Mouse (Mus musculus) heart, postnatal 14 days (tissue): ENCODE measurements around the gene Frmd4a. TPM values are rescaled to one million over a fixed set of nuclear protein-coding genes. Genes with fewer than 3 reads are reported as not detected.
A peak's percentile ranks its signal among the peaks of the same experiment; 100 is the strongest.

ENCODE experiments used
- DNase-seq, 2 experiments: peaks; one replicate each; pipeline ENCODE4 v3.0.0; 2021 to 2022
- intact Hi-C: fragments of 180-260 bp; cut with DNase I; formaldehyde crosslinking; loops from one replicate; pipeline ENCODE4 v1.15.1; 2025
- total RNA-seq, 2 experiments: library from RNA; stranded (reverse); gene quantifications; 2 replicates each; pipeline ENCODE4 v1.2.3; 2021

Gene Frmd4a
- total RNA-seq, 2 experiments from 2014 or later: 29.3 to 29.9 TPM

DNA sequence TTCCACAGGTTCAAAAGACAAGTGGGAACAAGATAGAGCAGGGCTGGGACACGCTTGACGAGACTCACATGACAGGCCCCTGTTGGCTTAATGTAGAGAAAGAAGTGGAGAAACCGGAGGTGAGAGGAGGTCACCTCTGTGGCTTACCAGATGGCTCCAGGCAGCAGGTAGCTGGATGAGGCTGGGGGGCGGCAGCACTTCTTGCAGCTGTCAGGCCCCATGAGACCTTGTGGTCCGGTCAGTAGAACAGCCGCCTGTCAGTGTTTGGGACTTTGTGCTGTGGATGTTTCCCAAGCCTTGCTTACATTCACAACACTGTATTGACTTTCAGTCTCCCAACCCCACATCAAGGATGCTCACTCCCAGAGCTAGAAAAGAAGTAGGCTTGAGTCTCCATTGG, 515.4 kb downstream of the Frmd4a start:
- intact Hi-C loops: no loop called here
- DNase-seq: peak in 1 of 2 experiments; percentile 36

DNA sequence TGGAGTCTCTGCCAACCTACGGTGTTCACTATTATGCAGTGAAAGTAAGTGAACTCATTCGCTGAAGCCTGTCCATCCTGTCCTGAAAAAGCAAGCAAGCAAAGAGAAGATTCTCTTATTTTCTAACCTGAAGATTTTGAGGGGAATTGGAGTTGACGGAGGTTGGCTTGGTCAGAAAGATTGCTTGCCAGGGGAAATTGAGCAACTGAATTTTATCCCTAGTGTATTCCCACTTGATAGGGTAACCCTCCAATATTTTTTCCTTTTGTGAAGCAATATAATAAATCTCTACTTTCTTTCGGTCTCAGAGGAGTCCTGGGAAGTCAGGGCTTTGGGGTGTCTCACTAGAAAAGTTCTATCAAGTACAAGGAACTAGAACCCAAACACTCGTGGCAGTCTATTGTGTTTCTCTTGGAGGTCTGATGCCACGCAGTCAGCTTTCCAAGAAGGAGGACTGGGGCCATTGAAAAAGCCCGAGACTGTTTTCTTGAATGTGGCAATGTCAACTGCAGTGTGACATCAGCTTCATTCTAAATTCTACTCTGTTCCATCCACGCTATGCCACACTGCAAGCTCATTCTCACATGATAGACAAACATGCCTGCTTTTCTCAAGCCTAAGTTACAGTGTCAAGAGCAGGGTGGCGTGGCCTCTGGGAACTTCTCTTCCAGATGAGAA, 517.8 kb downstream of the Frmd4a start:
- DNase-seq: no peak
- intact Hi-C loops: no loop called here

DNA sequence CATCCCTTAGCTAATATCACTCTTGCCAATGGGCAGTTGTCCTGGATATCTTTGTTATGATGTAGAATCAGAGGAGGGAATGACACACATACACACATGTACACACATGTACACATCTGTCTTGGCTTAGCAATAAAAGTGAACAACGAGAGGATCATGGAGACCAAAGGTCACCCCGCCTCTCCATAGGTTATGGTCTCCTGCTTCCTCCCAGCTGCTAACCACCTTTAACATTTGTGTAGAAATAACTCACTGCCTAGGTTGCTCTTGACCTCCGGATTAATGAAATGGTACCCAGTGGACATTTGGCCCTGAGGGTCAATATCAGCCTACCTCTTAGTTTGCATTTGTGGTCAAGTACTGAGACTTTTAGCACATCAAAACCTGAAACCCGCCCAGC, 523.8 kb downstream of the Frmd4a start:
- DNase-seq: no peak
- intact Hi-C loops: loop anchor here (2.0 kb wide), 1 partner anchor 21 kb away; no protein-coding TSS in a partner anchor

DNA sequence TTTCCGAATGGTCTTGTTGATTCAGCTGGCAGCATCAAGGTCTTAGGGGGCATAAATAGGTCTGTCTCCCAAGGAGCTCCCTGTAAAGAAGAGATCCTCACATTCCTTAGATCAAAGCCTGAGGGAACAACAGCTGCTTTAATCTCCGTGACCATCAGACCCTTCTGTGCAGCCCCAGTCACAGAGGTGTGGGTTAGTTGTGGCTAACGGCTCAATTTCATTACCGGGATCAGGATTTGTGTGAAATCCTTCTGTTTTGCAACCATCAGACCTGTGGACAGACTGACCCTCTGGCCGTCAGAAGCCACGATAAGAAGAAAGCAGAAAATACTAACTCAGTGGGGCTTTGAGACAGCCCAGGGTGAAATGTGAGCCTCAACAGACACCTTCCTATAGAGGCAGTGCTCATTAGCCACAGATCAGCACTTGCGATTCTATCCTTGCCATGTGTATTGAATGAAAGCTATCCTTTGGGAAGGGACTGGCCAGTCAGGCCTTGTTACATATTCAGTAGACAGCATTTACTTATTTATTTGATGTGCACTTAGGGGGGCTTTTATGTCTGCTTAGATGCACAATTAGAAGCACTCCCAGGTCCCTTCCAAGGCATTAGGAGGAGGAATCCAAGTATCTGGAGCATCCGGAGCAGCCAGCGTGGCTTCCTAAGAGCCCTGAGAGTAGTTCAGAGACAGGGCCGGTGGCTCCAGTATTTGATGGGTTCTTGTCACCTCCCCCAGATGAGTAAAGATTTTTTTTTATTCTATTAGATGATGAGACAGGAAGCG, 524.5 kb downstream of the Frmd4a start:
- intact Hi-C loops: loop anchor here (2.0 kb wide), 3 partner anchors 21 to 59 kb away; no protein-coding TSS in a partner anchor

DNA sequence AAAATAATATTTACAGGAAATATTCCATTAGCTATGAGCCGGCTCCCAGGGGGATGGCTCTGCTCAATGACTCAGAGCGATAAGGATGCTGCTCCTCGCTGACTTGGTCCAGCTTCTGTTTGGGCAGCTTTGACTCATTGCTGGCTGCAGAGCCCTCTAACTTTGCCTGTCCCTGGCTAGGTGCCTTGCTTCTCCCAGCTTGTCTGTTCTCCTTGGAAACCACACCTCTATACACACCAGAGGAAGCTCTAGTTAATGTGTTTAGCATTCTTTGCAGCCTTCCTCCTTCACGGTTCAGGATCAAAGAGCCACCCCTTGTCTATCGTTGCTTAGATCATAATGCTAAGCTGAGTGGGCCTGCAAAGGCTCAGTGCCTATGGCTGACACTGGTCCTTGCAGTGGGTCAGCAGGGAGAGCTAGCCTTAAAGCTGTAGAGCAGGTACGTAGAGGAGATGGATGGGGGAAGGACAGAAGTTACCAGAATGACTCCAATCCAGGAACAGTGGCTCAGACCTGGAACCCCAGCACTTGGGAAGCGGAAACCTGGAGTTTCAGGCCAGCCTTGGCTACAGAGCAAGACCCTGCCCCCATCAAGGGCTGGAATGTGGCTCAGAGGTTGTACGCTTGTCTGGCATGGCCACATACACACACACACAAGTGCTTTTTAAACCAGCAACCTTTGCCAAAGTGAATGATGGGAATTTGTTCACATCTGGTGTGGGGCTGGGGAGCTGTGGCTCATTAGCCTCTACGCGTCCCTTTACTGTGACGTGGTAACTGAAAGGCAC, 525.3 kb downstream of the Frmd4a start:
- intact Hi-C loops: loop anchor here (2.0 kb wide), 2 partner anchors 42 to 58 kb away; no protein-coding TSS in a partner anchor
- DNase-seq: peak; percentile 76 to 79

More for the DNA sequence above, 524.5 kb downstream of the Frmd4a start:
- no peak for DNase-seq

DNA sequence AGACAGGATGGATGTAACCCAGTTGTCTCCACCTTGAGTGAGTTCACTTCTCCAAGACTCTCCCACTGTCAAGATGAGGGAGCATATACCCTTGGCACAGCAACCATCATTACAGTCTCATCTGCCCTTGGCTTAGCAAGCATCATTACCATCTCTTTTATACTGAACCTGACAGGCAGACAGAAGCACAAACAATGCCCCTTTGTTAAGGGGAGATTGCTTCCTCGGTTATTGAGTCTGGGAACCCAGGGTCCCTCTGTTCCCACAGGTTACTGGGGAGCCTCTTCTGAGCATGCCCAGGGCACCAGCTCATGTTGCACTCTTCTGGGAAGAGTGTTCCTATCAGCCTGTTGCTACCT, 525.9 kb downstream of the Frmd4a start:
- no peak for DNase-seq
- intact Hi-C loops: loop anchor here (2.0 kb wide), 2 partner anchors 43 to 57 kb away; no protein-coding TSS in a partner anchor

DNA sequence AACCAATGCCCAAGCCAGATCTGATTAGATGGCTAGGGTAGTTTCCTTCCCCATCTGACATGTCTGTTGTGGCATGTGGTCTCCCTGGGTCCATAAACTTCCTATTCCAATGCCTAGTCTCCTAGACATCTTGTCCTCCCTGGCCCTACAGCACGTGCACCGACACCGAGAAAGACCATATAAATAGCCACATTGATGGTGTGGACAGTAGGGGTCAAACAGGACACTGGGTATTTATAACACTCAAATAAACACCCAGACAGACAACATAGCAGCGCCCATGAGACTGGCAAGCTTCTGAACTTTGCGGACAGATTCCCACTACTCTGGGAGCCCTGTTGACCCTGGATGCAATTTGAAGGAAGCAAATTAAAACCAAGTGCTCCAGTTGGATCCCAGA, 526.8 kb downstream of the Frmd4a start:
- DNase-seq: no peak
- intact Hi-C loops: loop anchor here (2.0 kb wide), 1 partner anchor 14 kb away; no protein-coding TSS in a partner anchor

DNA sequence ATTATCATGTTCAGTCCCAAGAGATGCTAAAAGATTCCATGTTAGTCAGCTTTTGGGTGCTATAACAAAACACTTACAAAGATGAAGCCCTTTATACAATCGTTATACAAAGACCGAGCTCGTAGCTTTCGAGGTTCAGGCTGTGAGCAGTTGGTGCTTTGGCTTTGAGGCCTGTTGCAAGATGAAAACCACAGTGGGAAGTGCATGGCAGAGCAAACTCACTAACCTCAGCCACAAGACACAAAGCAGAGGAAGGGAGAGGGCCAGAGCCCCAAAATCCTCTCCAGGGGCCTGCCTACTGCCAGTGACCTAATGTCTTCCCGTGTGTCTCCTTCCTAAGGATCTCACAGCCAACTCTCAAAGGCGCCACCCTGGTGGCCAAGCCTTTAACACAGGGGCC, 527.7 kb downstream of the Frmd4a start:
- DNase-seq: no peak
- intact Hi-C loops: loop anchor here (2.0 kb wide), 1 partner anchor 14 kb away; no protein-coding TSS in a partner anchor

DNA sequence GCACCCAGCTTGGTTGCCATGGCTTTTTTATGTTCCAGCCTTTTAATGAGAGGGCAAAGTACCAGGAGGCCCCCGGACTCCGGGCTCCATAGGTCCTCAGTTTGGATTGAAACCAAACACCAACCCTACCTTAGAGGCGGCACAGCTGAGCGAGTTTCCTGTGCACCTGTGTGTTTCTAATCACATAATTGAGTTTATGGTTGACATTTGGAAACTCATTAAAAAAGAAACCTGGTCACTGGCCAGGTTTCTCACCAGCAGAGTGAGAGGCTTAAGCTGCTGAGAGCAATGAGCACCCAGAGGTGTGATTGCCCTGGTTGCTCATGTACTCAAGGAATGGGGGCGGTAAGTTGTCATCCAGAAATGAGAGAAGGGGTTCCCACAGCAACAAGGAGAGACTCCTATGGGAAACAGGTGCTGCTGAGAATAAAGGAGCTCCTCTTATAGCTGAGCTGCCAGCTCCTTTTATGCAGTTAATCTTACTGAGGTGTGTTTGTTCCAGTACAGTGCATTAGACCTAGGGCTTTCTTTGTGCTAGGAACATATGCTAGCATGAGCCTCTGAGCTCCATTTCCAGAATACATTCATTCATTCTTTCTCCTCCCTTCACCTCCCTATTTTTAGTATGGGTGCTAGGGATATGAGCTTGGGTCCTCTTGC, 529.6 kb downstream of the Frmd4a start:
- DNase-seq: no peak
- intact Hi-C loops: no loop called here

DNA sequence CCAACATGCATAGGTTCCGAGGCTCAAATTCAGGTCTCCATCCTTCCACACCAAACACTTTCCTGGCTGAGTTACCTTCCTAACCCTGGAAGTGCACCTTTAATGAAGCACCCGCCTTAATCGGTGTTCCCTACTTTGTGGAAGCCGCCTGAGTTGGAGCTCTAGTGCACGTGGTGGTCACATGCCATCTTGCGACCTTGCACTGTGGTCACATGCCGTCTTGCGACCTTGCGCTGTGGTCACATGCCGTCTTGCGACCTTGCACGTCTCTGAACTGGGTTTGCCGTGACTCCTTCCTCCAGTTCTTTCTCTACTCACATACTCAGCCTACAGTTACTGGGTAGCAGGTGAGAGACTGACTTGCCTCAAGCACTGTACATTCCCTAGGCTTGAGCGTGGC, 531.8 kb downstream of the Frmd4a start:
- intact Hi-C loops: no loop called here
- no peak for DNase-seq

DNA sequence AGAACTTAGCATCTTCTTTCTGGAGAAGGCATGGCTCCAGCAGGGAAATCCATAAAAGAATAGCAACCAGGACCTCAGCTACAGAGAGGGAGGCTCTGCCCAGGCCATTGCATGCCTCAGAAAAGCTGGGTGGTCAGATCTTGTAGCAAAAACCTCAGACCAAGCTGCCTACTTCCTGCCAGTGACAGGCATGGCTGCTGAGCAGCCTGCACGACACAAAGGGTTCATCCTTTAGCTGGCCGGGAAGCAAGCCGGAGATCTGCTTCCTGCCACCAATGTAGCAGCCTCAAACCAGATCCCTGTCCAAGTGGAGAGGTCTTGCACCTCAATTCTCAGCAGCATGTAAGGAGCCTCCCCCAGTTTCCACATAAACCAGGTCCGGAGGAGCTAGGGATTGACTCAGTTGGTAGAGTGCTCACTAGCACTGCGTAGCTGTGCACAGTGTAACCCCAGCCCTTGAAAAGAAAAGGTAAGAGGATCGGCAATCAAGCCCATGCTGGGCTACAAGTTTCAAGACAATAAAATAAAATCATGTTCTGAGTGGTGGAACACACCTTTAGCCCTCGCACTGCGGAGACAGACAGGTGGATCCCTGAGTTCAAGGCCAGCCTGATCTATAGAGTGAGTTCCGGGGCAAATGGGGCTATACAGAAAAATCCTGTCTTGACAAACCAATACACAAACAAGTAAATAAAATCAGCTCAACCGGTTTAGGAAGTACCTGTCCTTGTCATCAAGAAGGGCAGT, 532.7 kb downstream of the Frmd4a start:
- no peak for DNase-seq
- intact Hi-C loops: no loop called here

DNA sequence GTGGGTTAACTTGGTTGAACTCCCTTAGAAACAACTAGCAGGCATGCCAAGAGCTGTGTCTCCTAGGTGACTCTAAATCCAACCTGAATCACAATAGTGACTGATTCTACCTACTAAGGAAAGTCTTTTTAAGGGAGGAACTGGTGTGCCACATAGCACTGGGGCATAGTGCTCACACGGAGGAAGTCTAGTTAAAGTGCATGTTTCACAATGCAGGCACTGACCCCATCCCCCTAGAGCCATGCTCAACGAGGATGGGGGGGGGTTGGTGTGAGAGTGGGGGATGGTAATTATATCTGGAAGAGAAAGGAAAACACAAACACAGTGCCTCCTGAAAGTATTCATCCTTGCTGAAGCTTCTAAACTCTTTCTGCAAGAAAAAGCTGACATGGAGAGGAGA, 533.9 kb downstream of the Frmd4a start:
- intact Hi-C loops: no loop called here
- DNase-seq: no peak

DNA sequence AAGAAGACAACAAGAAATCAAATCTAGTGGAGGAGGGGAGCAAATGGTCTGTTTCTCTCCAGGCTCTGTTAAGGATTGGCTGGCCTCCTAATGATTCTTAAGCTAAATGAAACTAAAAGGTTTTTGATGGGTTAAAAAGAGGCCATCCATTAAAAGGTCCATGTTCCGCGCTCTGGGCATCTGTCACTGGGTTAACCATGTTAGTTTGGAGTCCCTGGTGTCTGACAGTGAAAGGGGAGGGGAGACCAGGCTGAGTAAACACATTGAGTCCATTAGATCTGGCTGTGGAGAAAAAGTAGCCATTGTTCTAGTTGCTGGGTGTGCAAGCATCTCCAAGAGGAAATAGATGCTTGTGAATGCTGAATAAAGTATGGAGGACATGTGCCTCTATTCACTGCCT, 534.3 kb downstream of the Frmd4a start:
- DNase-seq: no peak
- intact Hi-C loops: no loop called here

DNA sequence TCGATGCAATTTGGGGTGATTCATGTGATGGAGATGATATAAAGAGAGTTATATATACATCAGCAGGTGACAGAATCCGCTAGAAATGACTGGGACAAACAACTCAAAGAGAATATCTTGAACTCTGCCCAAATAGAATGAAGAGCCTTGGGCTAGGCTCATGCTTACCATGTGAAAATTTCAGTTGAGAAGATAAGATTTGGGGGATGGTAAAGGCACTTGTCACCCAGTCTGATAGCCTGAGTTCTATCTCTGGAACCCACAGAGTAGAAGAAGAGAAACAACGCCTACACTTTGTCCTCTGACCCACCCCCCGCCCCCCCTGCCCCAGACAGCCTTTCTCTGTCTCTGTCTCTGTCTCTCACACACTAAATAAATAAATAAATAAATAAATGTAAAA, 535.0 kb downstream of the Frmd4a start:
- intact Hi-C loops: no loop called here
- no peak for DNase-seq

DNA sequence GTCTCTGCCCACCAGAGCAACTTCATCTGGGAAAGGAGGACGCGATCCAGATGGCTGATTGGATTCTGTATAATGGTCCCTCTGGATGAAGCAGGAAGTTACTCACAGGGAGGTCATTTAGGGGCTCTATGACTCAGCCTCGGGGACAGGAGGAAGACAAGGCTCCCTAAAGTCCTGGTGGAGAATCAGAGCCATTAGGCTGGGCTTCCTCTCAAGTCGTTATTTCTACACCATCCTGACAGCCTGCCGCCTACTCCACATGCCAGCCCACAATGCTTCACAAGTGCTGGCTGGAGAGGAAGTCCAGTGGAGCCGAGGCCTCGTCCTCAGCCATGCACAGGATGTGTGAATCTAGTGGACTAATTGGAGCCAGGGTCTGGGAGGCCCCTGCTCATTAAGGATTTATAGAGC, 537.7 kb downstream of the Frmd4a start:
- DNase-seq: peak in 1 of 2 experiments; percentile 46
- intact Hi-C loops: loop anchor here (5.0 kb wide), 1 partner anchor 48 kb away; no protein-coding TSS in a partner anchor

DNA sequence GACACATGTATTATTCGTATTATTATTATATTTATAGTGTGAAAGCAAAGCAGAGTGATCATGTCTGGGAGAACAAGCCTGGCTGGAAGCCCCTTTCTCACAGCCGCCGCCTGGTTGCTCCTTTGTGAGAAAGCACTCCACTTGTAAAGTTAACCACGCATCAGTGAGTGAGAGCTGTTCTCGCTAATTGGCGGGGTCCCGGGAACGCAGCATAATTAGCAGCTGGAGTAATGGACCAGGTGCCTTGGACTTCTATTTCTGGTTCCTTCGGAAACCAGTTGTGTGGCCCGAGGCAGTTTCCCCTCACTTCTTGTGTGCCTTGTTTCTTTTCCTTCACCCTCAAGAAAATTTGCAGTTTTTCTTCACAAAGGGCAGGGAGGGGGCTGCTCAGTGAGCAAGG, 538.7 kb downstream of the Frmd4a start:
- no peak for DNase-seq
- intact Hi-C loops: loop anchor here (5.0 kb wide), 1 partner anchor 49 kb away; no protein-coding TSS in a partner anchor

DNA sequence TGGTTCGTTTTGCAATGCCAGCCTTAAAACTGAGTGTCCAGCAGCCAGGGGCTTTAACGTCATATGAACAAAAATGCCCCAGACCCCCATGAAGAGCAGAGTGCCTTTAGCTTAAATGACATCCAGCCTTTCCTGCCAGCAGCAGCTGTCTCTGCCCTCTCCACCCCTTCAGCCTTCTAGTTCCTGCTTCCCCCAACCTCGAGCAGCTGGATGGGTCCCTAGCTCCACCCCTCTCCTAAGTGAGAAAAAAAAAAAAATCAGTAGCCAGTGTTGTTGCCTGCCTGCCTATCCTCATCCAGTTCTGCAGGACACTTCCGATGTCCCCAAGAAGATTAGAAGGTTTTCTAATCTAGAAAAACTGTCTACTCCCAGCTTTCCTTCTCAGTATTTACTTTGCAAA, 539.5 kb downstream of the Frmd4a start:
- intact Hi-C loops: loop anchor here (5.0 kb wide), 1 partner anchor 50 kb away; no protein-coding TSS in a partner anchor
- DNase-seq: peak in 1 of 2 experiments; percentile 36

DNA sequence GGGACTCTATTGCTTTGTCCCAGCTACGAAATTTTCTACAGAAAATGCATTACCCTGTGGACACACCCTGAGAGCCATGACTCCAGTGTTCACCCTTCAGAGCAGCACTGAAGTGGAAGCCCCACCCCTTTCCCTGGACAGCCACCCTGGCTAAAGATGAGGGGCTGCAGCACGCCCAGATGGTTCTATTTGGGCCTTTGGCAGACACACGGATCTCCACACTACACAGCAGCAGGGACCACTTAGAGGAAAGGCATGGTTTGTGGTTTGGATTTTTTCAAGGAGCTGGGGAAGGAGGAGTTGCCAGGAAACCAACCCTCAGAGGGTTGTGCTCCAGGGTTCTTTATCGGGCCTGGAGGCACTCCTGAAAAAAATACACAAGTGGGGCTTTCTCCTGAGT, 539.9 kb downstream of the Frmd4a start:
- intact Hi-C loops: loop anchor here (5.0 kb wide), 1 partner anchor 50 kb away; no protein-coding TSS in a partner anchor
- peak in 1 of 2 experiments; percentile 60 for DNase-seq

DNA sequence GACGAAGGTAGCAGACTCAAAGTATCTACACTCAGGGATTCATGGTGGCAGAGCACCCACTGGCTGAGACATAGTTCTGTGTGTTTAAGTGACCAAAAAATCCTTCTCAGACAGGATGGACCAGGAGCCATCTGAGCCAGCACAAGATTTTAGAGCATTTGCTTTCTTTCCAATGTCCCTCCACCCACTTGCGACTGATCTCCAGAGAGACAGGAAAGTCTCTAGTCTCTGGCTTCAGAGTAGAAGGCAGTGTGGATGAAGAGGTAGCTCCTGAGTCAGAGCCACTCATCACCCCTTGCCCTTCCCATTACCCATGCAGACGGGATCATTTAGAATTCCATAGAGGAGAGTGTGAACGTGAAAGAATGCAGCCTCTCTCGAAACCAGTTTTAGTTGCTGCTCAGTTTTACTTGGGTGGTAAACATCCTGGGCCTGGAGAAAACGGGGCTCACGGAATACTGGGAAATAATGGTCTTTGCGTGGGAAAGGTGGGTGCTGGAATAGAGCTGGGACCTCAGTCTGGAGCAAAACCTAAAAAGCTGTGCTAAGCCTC, 541.2 kb downstream of the Frmd4a start:
- DNase-seq: peak in 1 of 2 experiments; percentile 24
- intact Hi-C loops: loop anchor here (2.0 to 5.0 kb wide), 3 partner anchors 14 to 51 kb away; no protein-coding TSS in a partner anchor
